Mouse (Mus musculus): ENCODE data around the gene Rrp1b. TPM values are rescaled to one million over a fixed set of nuclear protein-coding genes. Genes with fewer than 3 reads are reported as not detected.
A peak's percentile ranks its signal among the peaks of the same experiment; 100 is the strongest.

The Rrp1b gene
- polyA plus RNA-seq, 1 experiment: 21.0 TPM

DNA sequence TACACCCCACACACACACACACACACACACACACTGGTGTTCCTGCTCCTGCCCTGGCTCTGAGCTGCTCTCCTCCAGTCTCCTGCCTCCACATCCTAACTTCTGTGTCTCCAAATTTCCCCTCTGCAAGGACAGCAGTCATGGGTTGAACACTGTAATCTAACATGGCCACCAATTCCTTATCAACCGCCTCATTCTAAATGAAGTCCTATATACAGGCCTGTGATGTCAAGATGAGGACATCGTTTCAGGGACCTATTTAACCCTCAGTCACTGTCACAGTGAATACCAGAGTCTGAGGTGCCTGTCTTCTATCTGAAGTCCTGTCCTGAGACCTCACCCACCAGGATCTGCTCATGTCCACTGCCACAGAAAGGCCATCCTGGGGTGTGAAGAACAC is 32.9 kb downstream of the Rrp1b start:
- no peak overlapping the region for H3K4me3 ChIP-seq (ENCODE audit: insufficient read depth, poor library complexity, severe bottlenecking)
- no peaks in the 10 kb centered on the region for H3K79me3 ChIP-seq (ENCODE audit: low read depth)
- H3K27me3 ChIP-seq (ENCODE audit: control insufficient read depth, insufficient read depth, insufficient read length): no peaks in the 10 kb centered on the region
- TF ChIP-seq CTCF (IDR thresholded peaks at IDR 0.05; ENCODE audit: control insufficient read depth, insufficient read depth, insufficient read length): no peak
- no peak for TF ChIP-seq FOSL1 (IDR thresholded peaks at IDR 0.05; ENCODE audit: insufficient read depth, low read length, poor library complexity, severe bottlenecking)
- TF ChIP-seq MAX (IDR thresholded peaks at IDR 0.05): no peak
- no peak for TF ChIP-seq USF1 (IDR thresholded peaks at IDR 0.05; ENCODE audit: low read depth)
- no peak for TF ChIP-seq MYOG (IDR thresholded peaks at IDR 0.05; ENCODE audit: control insufficient read depth, extremely low read depth, insufficient read length)
- TF ChIP-seq CEBPB (IDR thresholded peaks at IDR 0.05; ENCODE audit: low read depth): no peak
- TF ChIP-seq MYOD1 (IDR thresholded peaks at IDR 0.05; ENCODE audit: control insufficient read depth, insufficient read length, low read depth): no peak
- no peak overlapping the region for H3ac ChIP-seq (ENCODE audit: control insufficient read depth, insufficient read length, low read depth)
- no peaks in the 10 kb centered on the region for H3K36me3 ChIP-seq (ENCODE audit: control insufficient read depth, insufficient read depth)
- H3K79me2 ChIP-seq (ENCODE audit: control insufficient read depth, insufficient read depth): no peaks in the 10 kb centered on the region

DNA sequence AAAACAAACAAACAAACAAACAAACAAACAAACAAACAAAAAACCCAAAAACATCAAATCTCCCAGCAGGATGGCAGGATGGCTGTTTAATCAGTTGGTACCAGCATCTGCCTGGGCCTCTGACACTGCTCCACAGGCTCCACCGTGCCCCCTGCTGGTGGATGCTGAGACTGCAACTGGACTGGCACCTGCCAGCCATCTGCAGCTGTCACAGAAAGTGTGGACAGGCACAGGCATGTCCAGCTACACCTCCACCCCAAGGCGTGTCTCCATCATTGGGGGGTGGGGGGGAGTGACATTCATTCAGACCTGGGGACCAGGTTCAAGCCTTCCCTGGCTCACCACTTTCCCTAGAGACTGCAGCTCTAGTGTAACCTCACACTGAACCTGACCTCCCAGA is 37.5 kb downstream of the Rrp1b start:
- no peak overlapping the region for H3K4me3 ChIP-seq (ENCODE audit: insufficient read depth, poor library complexity, severe bottlenecking)
- no peaks in the 10 kb centered on the region for H3K27me3 ChIP-seq (ENCODE audit: control insufficient read depth, insufficient read depth, insufficient read length)
- H3K36me3 ChIP-seq (ENCODE audit: control insufficient read depth, insufficient read depth): no peaks in the 10 kb centered on the region
- TF ChIP-seq FOSL1 (IDR thresholded peaks at IDR 0.05; ENCODE audit: insufficient read depth, low read length, poor library complexity, severe bottlenecking) (no peak), MYOD1 (IDR thresholded peaks at IDR 0.05; ENCODE audit: control insufficient read depth, insufficient read length, low read depth) (peak; percentile 45), MAX (IDR thresholded peaks at IDR 0.05) (no peak), USF1 (IDR thresholded peaks at IDR 0.05; ENCODE audit: low read depth) (no peak), CTCF (IDR thresholded peaks at IDR 0.05; ENCODE audit: control insufficient read depth, insufficient read depth, insufficient read length) (peak; percentile 56), MYOG (IDR thresholded peaks at IDR 0.05; ENCODE audit: control insufficient read depth, extremely low read depth, insufficient read length) (no peak), CEBPB (IDR thresholded peaks at IDR 0.05; ENCODE audit: low read depth) (no peak)
- no peaks in the 10 kb centered on the region for H3K79me3 ChIP-seq (ENCODE audit: low read depth)
- H3K79me2 ChIP-seq (ENCODE audit: control insufficient read depth, insufficient read depth): no peaks in the 10 kb centered on the region
- H3ac ChIP-seq (ENCODE audit: control insufficient read depth, insufficient read length, low read depth): no peak overlapping the region

DNA sequence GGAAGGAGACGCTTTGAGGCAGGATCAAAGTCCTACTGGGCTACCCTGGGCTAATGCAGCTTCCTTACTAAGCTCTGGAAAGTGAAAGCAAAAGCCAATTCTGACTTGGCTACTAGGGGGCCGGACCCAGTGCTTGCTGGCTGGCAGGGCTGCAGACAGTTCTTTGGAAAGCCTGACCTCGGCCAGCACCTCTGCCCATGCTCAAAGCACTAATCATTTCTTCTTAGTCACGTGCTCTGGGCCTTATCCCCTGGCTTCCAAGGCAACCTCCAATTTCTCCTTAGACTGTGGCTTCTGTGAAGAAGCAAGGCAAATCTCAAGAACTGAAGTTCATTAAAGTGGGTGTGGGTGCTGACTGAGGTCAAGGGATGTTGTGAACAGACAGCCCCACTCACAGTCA is 38.8 kb downstream of the Rrp1b start:
- Histone ChIP-seq H3K79me2 (ENCODE audit: control insufficient read depth, insufficient read depth) (no peaks in the 10 kb centered on the region), H3K79me3 (ENCODE audit: low read depth) (no peaks in the 10 kb centered on the region), H3ac (ENCODE audit: control insufficient read depth, insufficient read length, low read depth) (no peak overlapping the region), H3K4me3 (ENCODE audit: insufficient read depth, poor library complexity, severe bottlenecking) (no peak overlapping the region), H3K36me3 (ENCODE audit: control insufficient read depth, insufficient read depth) (no peaks in the 10 kb centered on the region), H3K27me3 (ENCODE audit: control insufficient read depth, insufficient read depth, insufficient read length) (no peaks in the 10 kb centered on the region)
- TF ChIP-seq MAX (IDR thresholded peaks at IDR 0.05): no peak
- TF ChIP-seq FOSL1 (IDR thresholded peaks at IDR 0.05; ENCODE audit: insufficient read depth, low read length, poor library complexity, severe bottlenecking): no peak
- TF ChIP-seq MYOG (IDR thresholded peaks at IDR 0.05; ENCODE audit: control insufficient read depth, extremely low read depth, insufficient read length): no peak
- TF ChIP-seq CEBPB (IDR thresholded peaks at IDR 0.05; ENCODE audit: low read depth): no peak
- no peak for TF ChIP-seq USF1 (IDR thresholded peaks at IDR 0.05; ENCODE audit: low read depth)
- no peak for TF ChIP-seq MYOD1 (IDR thresholded peaks at IDR 0.05; ENCODE audit: control insufficient read depth, insufficient read length, low read depth)

DNA sequence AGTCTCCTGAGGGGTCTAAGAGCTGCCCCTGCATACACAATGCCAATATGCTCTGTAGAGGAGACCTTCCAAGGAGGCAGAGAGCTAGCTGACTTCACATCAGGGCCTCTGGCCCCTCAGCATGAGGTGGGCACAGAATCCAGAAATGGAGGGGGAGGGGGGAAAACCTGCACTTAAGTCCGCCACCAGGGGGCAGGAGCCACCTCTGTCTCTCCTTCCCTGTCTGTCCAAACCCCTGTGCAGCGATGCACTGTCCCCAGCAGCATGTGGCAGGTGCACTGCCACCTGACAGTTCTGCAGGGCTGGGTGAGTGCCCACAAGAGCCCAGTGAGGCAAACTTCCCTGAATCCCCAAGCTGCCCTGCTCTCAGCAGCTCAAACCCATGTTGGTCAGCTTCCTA is 39.3 kb downstream of the Rrp1b start:
- no peaks in the 10 kb centered on the region for H3K79me3 ChIP-seq (ENCODE audit: low read depth)
- H3K4me3 ChIP-seq (ENCODE audit: insufficient read depth, poor library complexity, severe bottlenecking): no peak overlapping the region
- H3K79me2 ChIP-seq (ENCODE audit: control insufficient read depth, insufficient read depth): no peaks in the 10 kb centered on the region
- no peaks in the 10 kb centered on the region for H3K36me3 ChIP-seq (ENCODE audit: control insufficient read depth, insufficient read depth)
- no peak overlapping the region for H3ac ChIP-seq (ENCODE audit: control insufficient read depth, insufficient read length, low read depth)
- TF ChIP-seq CEBPB (IDR thresholded peaks at IDR 0.05; ENCODE audit: low read depth) (no peak), CTCF (IDR thresholded peaks at IDR 0.05; ENCODE audit: control insufficient read depth, insufficient read depth, insufficient read length) (peak; percentile 43), MAX (IDR thresholded peaks at IDR 0.05) (no peak), FOSL1 (IDR thresholded peaks at IDR 0.05; ENCODE audit: insufficient read depth, low read length, poor library complexity, severe bottlenecking) (no peak)
- no peaks in the 10 kb centered on the region for H3K27me3 ChIP-seq (ENCODE audit: control insufficient read depth, insufficient read depth, insufficient read length)

DNA sequence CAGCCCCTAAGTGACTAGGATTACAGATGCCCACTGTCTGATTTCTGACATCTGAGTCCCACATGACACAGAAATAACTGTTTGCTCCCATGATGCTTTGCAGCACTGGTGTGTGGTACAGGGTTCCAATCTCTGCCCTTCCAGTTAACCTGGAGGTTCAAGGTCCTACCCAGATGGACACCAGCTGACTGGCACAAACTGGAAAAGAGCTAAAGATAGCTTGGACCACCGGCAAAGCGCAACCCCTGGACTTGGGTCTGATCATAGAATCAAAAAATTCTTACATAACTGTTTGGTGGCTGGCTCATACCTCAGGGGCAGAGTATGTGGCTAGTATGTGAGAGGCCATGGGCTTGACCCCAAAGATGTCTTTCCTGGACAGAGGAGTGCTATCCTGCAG is 47.5 kb downstream of the Rrp1b start:
- Histone ChIP-seq H3K79me3 (ENCODE audit: low read depth) (no peaks in the 10 kb centered on the region), H3K27me3 (ENCODE audit: control insufficient read depth, insufficient read depth, insufficient read length) (no peaks in the 10 kb centered on the region), H3K4me3 (ENCODE audit: insufficient read depth, poor library complexity, severe bottlenecking) (no peak overlapping the region), H3K36me3 (ENCODE audit: control insufficient read depth, insufficient read depth) (no peaks in the 10 kb centered on the region), H3ac (ENCODE audit: control insufficient read depth, insufficient read length, low read depth) (no peak overlapping the region), H3K79me2 (ENCODE audit: control insufficient read depth, insufficient read depth) (no peaks in the 10 kb centered on the region)
- TF ChIP-seq CEBPB (IDR thresholded peaks at IDR 0.05; ENCODE audit: low read depth) (no peak), MYOG (IDR thresholded peaks at IDR 0.05; ENCODE audit: control insufficient read depth, extremely low read depth, insufficient read length) (no peak), FOSL1 (IDR thresholded peaks at IDR 0.05; ENCODE audit: insufficient read depth, low read length, poor library complexity, severe bottlenecking) (no peak), USF1 (IDR thresholded peaks at IDR 0.05; ENCODE audit: low read depth) (no peak)

DNA sequence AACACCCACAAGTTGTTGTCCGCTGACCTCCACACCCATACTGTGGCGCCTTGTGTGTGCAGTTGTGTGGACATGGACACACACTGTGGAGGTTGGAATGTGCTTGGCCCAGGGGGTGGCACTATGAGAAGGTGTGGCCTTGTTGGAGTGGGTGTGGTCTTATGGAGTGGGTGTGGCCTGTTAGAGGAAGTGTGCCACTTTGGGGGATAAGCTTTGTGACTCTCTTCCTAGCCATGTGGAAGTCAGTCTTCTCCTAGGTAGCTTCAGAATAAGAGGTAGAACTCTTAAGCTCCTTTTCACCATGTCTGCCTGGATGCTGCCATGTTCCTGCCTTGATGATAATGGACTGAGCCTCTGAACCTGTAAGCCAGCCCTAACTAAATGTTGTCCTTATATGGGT is 51.2 kb downstream of the Rrp1b start:
- H3ac ChIP-seq (ENCODE audit: control insufficient read depth, insufficient read length, low read depth): no peak overlapping the region
- H3K4me3 ChIP-seq (ENCODE audit: insufficient read depth, poor library complexity, severe bottlenecking): no peak overlapping the region
- TF ChIP-seq MYOD1 (IDR thresholded peaks at IDR 0.05; ENCODE audit: control insufficient read depth, insufficient read length, low read depth) (no peak), FOSL1 (IDR thresholded peaks at IDR 0.05; ENCODE audit: insufficient read depth, low read length, poor library complexity, severe bottlenecking) (no peak), MYOG (IDR thresholded peaks at IDR 0.05; ENCODE audit: control insufficient read depth, extremely low read depth, insufficient read length) (no peak), MAX (IDR thresholded peaks at IDR 0.05) (no peak), CEBPB (IDR thresholded peaks at IDR 0.05; ENCODE audit: low read depth) (no peak), USF1 (IDR thresholded peaks at IDR 0.05; ENCODE audit: low read depth) (no peak), CTCF (IDR thresholded peaks at IDR 0.05; ENCODE audit: control insufficient read depth, insufficient read depth, insufficient read length) (no peak)
- H3K36me3 ChIP-seq (ENCODE audit: control insufficient read depth, insufficient read depth): no peaks in the 10 kb centered on the region
- H3K79me2 ChIP-seq (ENCODE audit: control insufficient read depth, insufficient read depth): no peaks in the 10 kb centered on the region
- H3K79me3 ChIP-seq (ENCODE audit: low read depth): no peaks in the 10 kb centered on the region
- no peaks in the 10 kb centered on the region for H3K27me3 ChIP-seq (ENCODE audit: control insufficient read depth, insufficient read depth, insufficient read length)
